Mouse (Mus musculus) layer of hippocampus, adult 2 months (tissue): ENCODE results near the gene Tpst1. TPM values are rescaled to one million over a fixed set of nuclear protein-coding genes. Genes with fewer than 3 reads are reported as not detected.

Experiments
- DNase-seq, 2 experiments: peaks; one replicate each; pipeline ENCODE4 v3.0.0; 2022; ENCODE audit warnings: low spot score in 2 of 2
- H3K27ac ChIP-seq: fragments of 200-600 bp; 2 replicates; pipeline ENCODE4 v1.8.1; 2022
- H3K4me3 ChIP-seq: fragments of 200-600 bp; 2 replicates; pipeline ENCODE4 v1.8.1; 2022; ENCODE audit warnings: mild to moderate bottlenecking
- CTCF ChIP-seq: fragments of 200-600 bp; conservative IDR thresholded peaks from 2 replicates; pipeline ENCODE4 v1.8.1; 2022; ENCODE audit warnings: antibody characterized with exemption, mild to moderate bottlenecking, moderate library complexity
- total RNA-seq, 2 experiments: library from RNA; stranded (reverse); gene quantifications; 2 replicates each; pipeline ENCODE4 v1.2.3; 2021

Tpst1 gene
- total RNA-seq, 2 experiments from 2014 or later, result 48.7 to 49.1 TPM

- DNase-seq, result no peak
- Histone ChIP-seq H3K4me3 (no peak overlapping the region), H3K27ac (0 out of 2 replicates have a peak overlapping the region, but pooled peaks have one; percentile 10)
- TF ChIP-seq CTCF, result no peak
Observed at GRCm38 (mm10) chr5:130084271-130084670, 11.1 kb downstream of the Tpst1 start.

GRCm38 (mm10) chr5:130088008-130088407, 14.9 kb downstream of the Tpst1 start:
- peak in 1 of 2 experiments; percentile 17 for DNase-seq
- H3K4me3 ChIP-seq, result no peak overlapping the region
- no peak for TF ChIP-seq CTCF
- H3K27ac ChIP-seq, result peak overlapping the region; percentile 85

- no peak for TF ChIP-seq CTCF
- Histone ChIP-seq H3K27ac (peak overlapping the region; percentile 85), H3K4me3 (no peak overlapping the region)
- no peak for DNase-seq
Observed at GRCm38 (mm10) chr5:130088612-130089011, 15.5 kb downstream of the Tpst1 start.

GRCm38 (mm10) chr5:130089177-130089576, 16.1 kb downstream of the Tpst1 start:
- DNase-seq, result no peak
- Histone ChIP-seq H3K4me3 (no peak overlapping the region), H3K27ac (peak overlapping the region; percentile 85)
- no peak for TF ChIP-seq CTCF

GRCm38 (mm10) chr5:130089626-130090393, 16.7 kb downstream of the Tpst1 start:
- peak in 1 of 2 experiments; percentile 55 for DNase-seq
- TF ChIP-seq CTCF, result no peak
- H3K27ac ChIP-seq, result peak overlapping the region; percentile 85
- H3K4me3 ChIP-seq, result no peak overlapping the region

GRCm38 (mm10) chr5:130096754-130097153, 23.6 kb downstream of the Tpst1 start:
- no peak overlapping the region for H3K27ac ChIP-seq
- no peak for DNase-seq
- TF ChIP-seq CTCF, result no peak
- no peak overlapping the region for H3K4me3 ChIP-seq

GRCm38 (mm10) chr5:130097837-130098236, 24.7 kb downstream of the Tpst1 start:
- no peak for TF ChIP-seq CTCF
- DNase-seq, result no peak
- no peak overlapping the region for H3K27ac ChIP-seq

GRCm38 (mm10) chr5:130101724-130102123, 28.6 kb downstream of the Tpst1 start:
- Histone ChIP-seq H3K27ac (no peak overlapping the region), H3K4me3 (no peak overlapping the region)
- no peak for DNase-seq
- TF ChIP-seq CTCF, result no peak

More at GRCm38 (mm10) chr5:130097837-130098236, 24.7 kb downstream of the Tpst1 start:
- no peak overlapping the region for H3K4me3 ChIP-seq

GRCm38 (mm10) chr5:130109348-130109747, 36.2 kb downstream of the Tpst1 start:
- Histone ChIP-seq H3K27ac (peak overlapping the region; percentile 8; the same call in 1 of the 2 replicates), H3K4me3 (no peak overlapping the region)
- DNase-seq, result no peak
- TF ChIP-seq CTCF, result no peak

- no peak for TF ChIP-seq CTCF
- peak overlapping the region; percentile 64; the same call in 1 of the 2 replicates for H3K27ac ChIP-seq
Observed at GRCm38 (mm10) chr5:130110632-130111464, 37.7 kb downstream of the Tpst1 start.

GRCm38 (mm10) chr5:130112653-130113052, 39.5 kb downstream of the Tpst1 start:
- H3K27ac ChIP-seq, result no peak overlapping the region
- TF ChIP-seq CTCF, result no peak
- DNase-seq, result no peak
- H3K4me3 ChIP-seq, result no peak overlapping the region

More at GRCm38 (mm10) chr5:130110632-130111464, 37.7 kb downstream of the Tpst1 start:
- no peak overlapping the region for H3K4me3 ChIP-seq
- no peak for DNase-seq

- no peak overlapping the region for H3K4me3 ChIP-seq
- DNase-seq, result no peak
- TF ChIP-seq CTCF, result no peak
- peak overlapping the region; percentile 14; the same call in 1 of the 2 replicates for H3K27ac ChIP-seq
Observed at GRCm38 (mm10) chr5:130116116-130116515, 43.0 kb downstream of the Tpst1 start.

GRCm38 (mm10) chr5:130116857-130117256, 43.7 kb downstream of the Tpst1 start:
- Histone ChIP-seq H3K27ac (peak overlapping the region; percentile 14; the same call in 1 of the 2 replicates), H3K4me3 (no peak overlapping the region)
- no peak for TF ChIP-seq CTCF
- DNase-seq, result no peak
